Mouse (Mus musculus) monocyte, adult 59 days (primary cell): ENCODE measurements around the gene Supv3l1. TPM values are rescaled to one million over a fixed set of nuclear protein-coding genes. Genes with fewer than 3 reads are reported as not detected.

Source experiments
- total RNA-seq, 2 experiments: library from RNA; stranded (reverse); gene quantifications; one replicate each; pipeline ENCODE4 v1.2.4; 2023

The Supv3l1 gene
- total RNA-seq: 10 to 100 TPM; 16.4 to 17.3 TPM

DNA sequence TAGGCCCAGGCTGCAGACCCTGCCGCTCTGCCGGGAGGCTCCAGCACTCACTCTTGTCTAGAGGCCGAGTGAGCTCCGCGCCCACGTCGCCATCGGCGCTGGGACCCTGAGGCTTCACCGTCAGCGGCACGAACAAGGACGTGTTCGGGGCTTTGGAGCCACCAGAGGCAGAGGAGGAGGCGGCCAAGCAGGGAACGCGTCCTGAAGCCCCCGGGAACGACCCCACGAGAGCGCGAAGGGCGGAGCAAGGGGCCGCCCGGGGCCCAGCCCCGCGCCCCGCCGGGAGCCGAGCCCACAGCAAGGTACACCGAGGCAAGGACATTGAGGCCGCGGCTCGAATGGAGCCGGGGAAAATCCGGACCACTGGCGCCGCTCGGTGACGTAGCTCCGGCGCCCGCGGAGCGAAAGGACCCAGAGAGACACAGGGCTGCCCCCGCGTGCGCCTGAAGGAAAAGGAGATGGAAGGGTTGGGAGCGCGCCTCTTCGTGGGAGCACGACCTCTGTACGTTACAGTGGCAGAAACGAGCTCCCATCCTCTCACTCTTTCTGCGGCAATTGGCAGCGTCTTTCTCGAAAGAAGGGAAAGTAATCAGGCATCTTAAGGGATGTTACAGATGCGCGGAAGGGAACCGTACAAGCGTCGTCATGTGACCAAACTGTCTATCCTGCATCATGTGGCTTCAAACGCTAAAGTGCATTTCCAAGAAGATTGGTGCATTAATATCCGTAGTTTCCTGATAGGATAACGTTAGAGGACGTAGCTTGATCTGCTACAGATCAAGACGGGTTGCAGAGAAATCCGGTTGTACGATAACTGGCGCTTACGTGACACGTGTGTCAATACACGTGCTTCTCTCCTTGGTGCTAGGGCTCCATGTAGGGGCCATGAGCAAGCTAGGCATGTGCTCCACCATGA, at the start of gene Supv3l1, which contains the start of gene 4930507D05Rik:
Supv3l1 (minus strand) TSS at position 375 of the 916 bp plus-strand sequence.
4930507D05Rik (plus strand) TSS at position 126 of the 916 bp plus-strand sequence.

DNA sequence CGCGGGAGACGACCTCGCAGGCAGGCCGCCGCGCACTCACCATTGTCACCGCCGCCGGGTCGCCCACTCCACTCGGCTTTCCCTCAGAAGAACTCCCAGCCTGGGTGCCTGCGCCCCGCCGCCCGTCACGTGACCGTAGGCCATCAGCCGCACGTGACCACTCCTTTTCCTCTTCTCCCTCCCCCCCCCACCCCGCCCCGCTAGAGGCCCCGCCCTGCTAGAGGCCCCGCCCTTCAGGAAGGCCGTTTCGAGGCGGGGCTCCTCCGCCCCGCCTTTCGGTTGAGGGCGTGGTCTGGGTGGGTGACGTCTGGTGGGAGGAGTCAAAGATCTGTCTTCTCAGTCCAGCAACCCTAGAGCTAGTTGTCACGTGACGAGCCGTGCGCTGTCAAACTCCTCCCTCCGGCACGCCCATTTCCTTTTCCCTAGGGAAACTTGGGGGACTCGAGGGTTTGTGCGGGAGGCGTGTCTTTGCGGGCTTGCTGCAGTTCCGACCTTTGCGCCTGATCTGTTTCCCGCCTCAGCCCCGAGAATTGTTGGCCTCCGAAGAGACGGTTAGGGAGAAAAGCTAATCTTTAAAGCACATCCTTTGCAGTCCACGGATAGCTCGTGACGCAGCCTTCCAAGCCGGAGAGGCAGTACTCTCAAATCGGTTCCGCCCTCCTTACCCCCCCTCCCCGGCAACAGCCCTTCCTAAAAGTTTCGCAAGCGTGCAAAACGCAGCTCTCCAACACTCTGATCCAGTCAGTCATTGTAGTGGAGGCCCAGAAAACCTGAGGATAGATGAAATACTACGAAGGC, 37.3 kb upstream of the Supv3l1 start, which contains the start of gene Vps26a:
Vps26a (minus strand) TSS at position 188 of the 798 bp plus-strand sequence.

DNA sequence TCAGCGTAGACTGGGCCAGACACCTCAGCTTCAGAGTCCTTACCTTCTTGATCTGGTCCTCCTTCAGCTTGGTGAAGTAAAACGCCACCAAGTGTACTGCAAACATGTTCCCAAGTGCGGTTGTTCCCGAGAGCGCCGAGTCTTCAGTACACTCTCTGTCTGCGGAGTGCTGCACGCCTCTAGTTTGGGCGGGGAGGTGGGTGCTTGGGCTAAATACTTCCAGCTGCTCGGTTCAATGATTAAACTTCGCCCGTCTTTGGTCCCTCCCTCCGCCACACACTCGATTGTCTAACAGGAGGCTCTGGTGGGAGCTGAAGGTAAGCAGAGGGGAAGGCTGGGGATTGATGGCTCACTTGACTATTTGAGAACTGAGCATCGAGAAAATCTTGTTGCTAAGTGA, 27.3 kb downstream of the Supv3l1 start, which contains the start of gene Hkdc1:
Hkdc1 (minus strand) TSS at position 237 of the 400 bp plus-strand sequence.

DNA sequence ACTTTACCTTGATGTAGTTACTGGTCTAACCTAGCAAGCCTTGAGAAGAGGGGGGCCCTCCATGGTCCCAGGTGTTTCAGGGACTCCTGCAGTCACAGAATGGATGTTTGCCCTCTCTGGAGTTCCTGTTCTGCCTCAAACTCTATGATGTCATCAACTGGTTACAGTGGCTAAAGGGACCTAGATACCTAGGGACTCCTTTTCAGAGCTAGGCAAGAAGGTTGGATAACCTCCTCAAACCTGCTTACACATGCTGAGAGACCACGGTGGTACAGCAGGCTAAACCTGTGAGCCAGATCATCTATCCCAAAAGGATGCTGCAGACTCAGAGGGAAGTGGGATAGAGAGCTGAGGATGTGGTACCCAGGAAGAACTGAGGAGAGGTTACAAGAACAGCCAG, 69.7 kb downstream of the Supv3l1 start, which contains the start of gene Hk1:
Hk1 (minus strand) TSS at position 101 of the 400 bp plus-strand sequence.

Other genes with a start within 250 kb of the Supv3l1 start
- 10 to 100 TPM; 10.0 to 13.0 TPM for gene Tspan15, start 218.5 kb downstream of the Supv3l1 start, total RNA-seq
- gene Tacr2, start 197.3 kb downstream of the Supv3l1 start, total RNA-seq: not detected
- gene Hk1, start 69.8 kb downstream of the Supv3l1 start, total RNA-seq: 10 to 100 TPM; 50.3 to 57.9 TPM
- gene Hkdc1, start 27.2 kb downstream of the Supv3l1 start, total RNA-seq: not detected
- gene 4930507D05Rik, start 249 bp downstream of the Supv3l1 start, total RNA-seq: under 1 TPM in 1 of 2 experiments, not detected in 1; 0.27 TPM
- 10 to 100 TPM; 66.6 to 80.0 TPM for gene Vps26a, start 37.1 kb upstream of the Supv3l1 start, total RNA-seq
- gene Srgn, start 77.7 kb upstream of the Supv3l1 start, total RNA-seq: 1,000 to 10,000 TPM in 1 of 2 experiments, 100 to 1,000 TPM in 1; 956 to 1,008 TPM
- gene Kif1bp, start 128.7 kb upstream of the Supv3l1 start, total RNA-seq: 10 to 100 TPM; 18.5 to 20.6 TPM
- gene Ddx21, start 152.5 kb upstream of the Supv3l1 start, total RNA-seq: 10 to 100 TPM; 86.4 to 94.0 TPM
- gene Ddx50, start 201.5 kb upstream of the Supv3l1 start, total RNA-seq: 10 to 100 TPM; 78.8 to 82.7 TPM